Mouse (Mus musculus) heart, postnatal 36 days (tissue): ENCODE results near the gene Rtp3. TPM values are rescaled to one million over a fixed set of nuclear protein-coding genes. Genes with fewer than 3 reads are reported as not detected.
A peak's percentile ranks its signal among the peaks of the same experiment; 100 is the strongest.

ENCODE experiments used
- DNase-seq, 2 experiments: peaks; one replicate each; pipeline ENCODE4 v3.0.0; 2021 to 2022
- intact Hi-C: fragments of 180-260 bp; cut with DNase I; formaldehyde crosslinking; loops from one replicate; pipeline ENCODE4 v1.15.1; 2025
- total RNA-seq, 2 experiments: library from RNA; stranded (reverse); gene quantifications; 2 replicates each; pipeline ENCODE4 v1.2.3; 2021

Gene Rtp3
- total RNA-seq, 2 experiments from 2014 or later, result 2.3 to 4.3 TPM

DNA sequence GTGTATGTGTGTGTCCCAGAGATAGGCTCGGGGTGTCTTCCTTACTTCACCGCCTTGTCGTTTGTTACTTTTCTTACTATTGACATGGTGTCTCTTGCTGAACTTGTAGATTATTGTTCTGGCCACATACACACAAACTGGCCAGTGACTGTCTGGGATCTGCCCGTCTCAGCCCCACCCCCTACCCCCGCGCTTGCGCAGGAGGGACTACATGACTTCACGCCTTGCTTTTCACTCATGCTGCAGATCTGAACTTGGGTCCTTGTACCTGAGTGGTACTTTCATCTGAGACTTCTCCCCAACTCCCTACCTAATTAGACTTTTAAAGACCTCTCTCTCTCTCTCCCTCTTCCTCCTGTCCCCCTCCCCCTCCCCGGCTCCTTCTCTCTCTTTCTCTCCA, 6.3 kb downstream of the Rtp3 start:
- intact Hi-C loops, result no loop called here
- DNase-seq, result no peak

DNA sequence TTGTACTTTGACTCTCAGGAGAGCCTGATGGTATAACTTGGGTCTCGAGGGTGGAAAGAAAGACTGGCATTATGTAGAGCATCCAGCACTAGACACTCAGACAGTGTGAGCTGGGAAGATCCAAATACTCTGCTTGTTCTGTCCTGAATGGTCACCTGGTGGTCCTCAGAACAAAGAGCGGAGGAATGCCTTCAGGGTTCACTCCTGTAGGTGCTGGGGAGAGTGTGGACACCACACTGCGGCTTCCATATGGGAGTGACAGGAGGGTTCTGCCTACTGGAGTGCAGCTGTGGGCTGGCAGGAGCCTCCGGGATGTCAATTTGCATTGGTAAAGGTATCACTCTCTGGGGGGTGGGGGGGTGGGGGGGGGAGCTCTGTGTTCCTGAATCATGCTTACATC, 8.0 kb downstream of the Rtp3 start:
- intact Hi-C loops, result no loop called here
- DNase-seq, result no peak

DNA sequence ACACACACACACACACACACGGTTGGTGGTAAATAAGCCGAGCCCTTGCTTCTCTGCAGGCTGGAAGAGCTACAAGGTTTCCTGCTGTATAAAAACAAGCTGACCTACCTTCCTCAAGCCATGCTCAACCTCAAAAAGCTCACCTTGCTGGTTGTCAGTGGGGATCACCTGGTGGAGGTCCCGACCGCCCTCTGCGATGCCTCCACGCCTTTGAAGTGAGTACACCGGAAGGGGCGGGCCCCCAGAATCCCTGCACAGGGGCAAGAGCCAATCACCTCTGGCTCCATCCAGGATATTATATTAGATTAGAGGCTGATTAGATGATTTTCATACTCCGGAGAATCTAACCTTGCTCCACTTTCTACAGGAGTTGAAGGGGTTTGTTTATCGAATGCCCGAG, 11.0 kb downstream of the Rtp3 start:
- intact Hi-C loops, result no loop called here
- no peak for DNase-seq

DNA sequence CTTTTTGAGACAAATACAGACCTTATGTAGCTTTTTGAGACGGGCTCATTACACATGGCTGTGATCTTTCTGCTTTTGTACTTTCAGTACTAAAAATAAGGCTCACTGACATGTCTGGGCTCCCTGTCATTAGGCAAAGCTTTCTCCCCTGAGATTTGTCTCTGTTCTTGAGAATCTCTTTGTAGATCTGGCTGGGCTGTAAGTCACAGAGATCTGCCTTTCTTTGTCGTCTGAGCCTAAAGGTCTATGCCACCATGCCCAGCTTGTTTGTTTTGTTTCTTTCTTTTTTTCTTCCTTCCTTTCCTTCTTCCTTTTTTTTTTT, 24.5 kb downstream of the Rtp3 start:
- intact Hi-C loops, result no loop called here
- no peak for DNase-seq

GRCm38 (mm10) chr9:110965062-110965909, 25.1 kb downstream of the Rtp3 start:
- intact Hi-C loops, result no loop called here

DNA sequence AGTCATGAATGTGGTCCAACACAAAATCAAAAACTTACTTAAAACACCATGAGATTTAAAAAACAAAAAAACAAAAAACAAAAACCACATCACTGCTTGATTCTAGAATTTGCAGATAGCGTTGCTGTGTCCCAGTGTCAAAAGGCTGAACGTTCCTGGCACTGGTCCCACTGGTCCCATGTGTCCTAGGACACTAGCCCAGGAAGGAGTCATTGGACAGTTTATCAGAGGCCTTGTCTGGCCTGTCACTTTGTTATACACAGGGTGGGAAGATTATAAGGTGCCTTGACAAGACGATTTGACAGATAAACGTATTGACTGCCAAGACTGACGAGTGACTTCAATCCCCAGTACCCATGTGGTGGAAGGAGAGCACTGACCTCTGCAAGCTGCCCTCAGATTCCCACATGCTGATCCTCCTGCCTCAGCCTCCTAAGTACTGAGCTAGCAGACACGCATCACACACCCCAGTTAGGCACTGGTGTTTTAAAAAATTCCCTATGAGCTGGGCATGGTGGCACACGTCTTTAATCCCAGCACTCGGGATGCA, 26.7 kb downstream of the Rtp3 start:
- intact Hi-C loops, result no loop called here

More at GRCm38 (mm10) chr9:110965062-110965909, 25.1 kb downstream of the Rtp3 start:
- DNase-seq, result no peak

GRCm38 (mm10) chr9:110961386-110961785, 29.0 kb downstream of the Rtp3 start:
- intact Hi-C loops, result no loop called here
- DNase-seq, result no peak

More for the DNA sequence above, 26.7 kb downstream of the Rtp3 start:
- peak; percentile 52 to 59 for DNase-seq

DNA sequence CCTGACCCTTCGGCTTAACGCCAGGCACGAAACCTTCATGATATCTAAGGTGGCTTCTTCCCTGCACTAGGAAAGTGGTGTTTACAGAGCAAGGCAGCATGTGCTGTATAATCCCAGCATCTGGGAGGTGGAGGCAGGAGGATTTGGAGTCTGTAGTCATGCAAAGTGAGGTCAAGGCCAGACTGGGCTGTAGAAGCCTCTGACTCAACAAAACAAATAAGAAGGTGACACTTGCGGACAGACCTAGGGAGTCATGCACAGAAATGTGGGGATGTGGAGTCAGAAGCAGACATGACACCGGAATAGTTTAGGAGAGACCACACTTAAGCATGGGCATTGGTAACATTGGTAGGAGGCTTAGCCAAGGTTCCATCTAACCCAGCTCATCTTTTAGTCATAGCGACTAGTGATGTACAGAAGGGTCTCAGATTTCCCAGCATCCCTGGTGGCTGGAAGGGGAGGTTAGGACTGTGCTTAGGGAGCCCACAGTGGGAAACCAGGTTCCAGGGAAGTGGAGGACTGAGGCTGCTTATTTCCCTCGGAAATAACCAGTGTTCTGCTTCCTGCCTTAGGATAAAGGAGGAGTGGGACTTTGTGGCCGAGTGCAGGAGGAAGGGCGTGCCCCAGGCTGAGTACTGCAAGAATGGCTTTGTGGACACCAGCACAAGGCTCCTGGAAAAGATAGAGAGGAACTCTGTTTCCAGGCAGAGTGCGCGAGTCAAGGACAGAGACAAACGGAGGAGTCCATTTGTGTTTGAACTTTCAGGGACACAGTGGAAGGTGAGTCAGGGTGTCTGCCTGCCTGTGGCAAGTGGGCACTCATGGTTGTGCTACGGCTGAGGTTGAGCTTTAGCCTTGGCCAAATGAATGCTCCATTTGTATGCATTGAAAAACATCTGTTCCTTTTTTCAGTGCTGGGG, 29.9 kb downstream of the Rtp3 start:
- intact Hi-C loops, result no loop called here
- no peak for DNase-seq

DNA sequence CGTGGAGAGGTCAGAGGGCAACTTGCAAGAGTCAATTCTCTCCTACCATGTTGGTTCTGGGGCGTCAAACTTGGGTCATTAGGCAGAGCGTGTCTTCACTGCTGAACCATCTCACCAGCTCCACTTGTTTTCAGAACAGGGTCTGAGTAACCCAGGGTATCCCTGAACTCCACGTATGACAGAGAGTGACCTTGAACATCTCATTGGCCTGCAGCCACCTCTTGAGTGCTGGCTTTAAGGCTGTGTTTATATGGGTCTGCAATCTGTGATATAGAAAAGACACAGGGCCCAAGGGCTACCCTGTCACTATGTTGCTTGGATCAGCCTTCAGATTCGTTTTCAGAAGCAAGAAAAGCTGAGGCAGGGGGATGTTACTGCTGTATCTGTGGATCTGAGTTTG, 30.7 kb downstream of the Rtp3 start:
- intact Hi-C loops, result no loop called here
- no peak for DNase-seq

DNA sequence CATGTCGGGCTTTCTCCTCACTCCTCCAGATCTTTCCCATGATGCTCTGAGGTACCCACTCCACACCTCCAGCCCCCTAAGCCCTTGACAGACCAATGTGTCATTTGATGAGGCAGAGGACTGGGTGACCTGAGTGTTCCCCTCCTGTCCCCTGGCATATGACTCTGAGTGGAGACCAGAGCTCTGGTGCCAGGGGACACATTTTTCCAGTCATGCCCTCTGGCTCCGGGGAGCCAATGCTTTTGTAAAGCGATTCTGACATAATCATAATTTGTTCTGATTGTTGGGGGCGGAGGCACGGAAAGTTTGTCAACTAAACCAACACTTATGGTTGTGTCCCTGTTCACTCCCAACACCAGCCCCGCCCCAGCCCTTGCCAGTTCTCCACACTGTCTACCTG, 34.4 kb downstream of the Rtp3 start:
- peak in 1 of 2 experiments; percentile 44 for DNase-seq
- intact Hi-C loops, result loop anchor here (2.0 kb wide), 1 partner anchor 33 kb away; no protein-coding TSS in a partner anchor

DNA sequence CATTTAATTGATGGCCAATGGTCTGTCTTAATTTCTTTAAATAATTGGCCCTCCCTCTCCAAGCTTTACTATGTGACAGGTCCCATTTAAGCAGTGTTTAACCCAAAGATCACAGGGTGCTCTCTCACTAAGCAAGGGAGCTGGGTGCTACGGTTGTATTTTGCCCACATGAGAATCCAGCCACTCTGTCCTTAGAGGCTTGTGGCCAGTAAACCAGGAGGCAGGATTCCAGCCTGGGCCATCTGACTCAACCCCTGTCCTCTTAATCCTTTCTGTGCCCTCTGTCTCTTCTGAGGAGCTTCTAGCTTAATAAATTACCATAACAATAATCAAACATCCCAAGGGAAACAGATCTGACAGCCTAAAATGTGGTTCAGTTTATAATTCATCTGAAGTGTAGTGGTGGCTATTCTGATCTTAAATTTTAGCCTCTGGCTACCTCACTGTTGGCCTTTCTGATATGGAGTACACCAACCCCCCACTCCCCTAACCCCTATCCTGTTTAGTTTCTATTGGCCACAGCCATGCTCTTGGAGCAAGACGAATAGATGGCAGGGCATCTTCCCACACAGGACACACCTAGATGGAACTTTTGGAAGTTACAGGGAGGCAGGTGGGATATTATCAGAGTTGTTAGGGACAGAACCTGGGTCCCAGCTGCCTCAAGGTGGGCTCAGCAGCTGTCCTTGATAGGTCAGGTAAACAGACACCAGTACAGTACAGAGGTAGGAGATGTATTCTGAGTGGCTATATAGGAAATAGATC, 35.5 kb downstream of the Rtp3 start:
- no peak for DNase-seq
- intact Hi-C loops, result loop anchor here (2.0 to 5.0 kb wide), 2 partner anchors 32 to 173 kb away; no protein-coding TSS in a partner anchor

GRCm38 (mm10) chr9:110953550-110954461, 36.6 kb downstream of the Rtp3 start:
- intact Hi-C loops, result loop anchor here (2.0 to 5.0 kb wide), 2 partner anchors 31 to 172 kb away; no protein-coding TSS in a partner anchor
- peak; percentile 76 to 78 for DNase-seq

- DNase-seq, result peak in 1 of 2 experiments; percentile 21
- intact Hi-C loops, result loop anchor here (5.0 kb wide), 1 partner anchor 171 kb away; no protein-coding TSS in a partner anchor
Observed at GRCm38 (mm10) chr9:110952931-110953549, 37.3 kb downstream of the Rtp3 start.

GRCm38 (mm10) chr9:110952398-110952797, 38.0 kb downstream of the Rtp3 start:
- DNase-seq, result peak in 1 of 2 experiments; percentile 24
- intact Hi-C loops, result loop anchor here (5.0 kb wide), 1 partner anchor 170 kb away; no protein-coding TSS in a partner anchor

DNA sequence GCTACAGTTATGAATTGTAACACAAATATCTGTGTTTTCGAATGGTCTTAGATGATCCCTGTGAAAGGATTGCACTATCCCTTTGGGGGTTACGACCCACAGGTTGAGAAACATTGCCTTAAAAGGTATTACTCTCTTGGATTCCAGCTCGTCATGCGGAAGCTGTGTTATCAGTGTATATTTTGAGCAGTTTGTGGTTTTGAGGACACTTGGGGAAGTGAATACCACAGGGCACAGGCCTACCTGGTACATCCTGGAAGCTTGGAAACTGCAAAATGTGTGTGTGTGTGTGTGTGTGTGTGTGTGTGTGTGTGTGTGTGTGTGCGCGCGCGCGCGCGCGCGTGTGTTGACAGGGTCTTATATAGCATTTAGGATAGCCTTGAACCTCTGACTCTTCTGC, 38.5 kb downstream of the Rtp3 start:
- intact Hi-C loops, result loop anchor here (5.0 kb wide), 1 partner anchor 170 kb away; no protein-coding TSS in a partner anchor
- DNase-seq, result no peak

GRCm38 (mm10) chr9:110951397-110951796, 39.0 kb downstream of the Rtp3 start, which contains the start of gene Lrrc2:
Lrrc2 (plus strand) TSS chr9:110951545.
- intact Hi-C loops, result loop anchor here (5.0 kb wide), 1 partner anchor 169 kb away; no protein-coding TSS in a partner anchor
- no peak for DNase-seq

DNA sequence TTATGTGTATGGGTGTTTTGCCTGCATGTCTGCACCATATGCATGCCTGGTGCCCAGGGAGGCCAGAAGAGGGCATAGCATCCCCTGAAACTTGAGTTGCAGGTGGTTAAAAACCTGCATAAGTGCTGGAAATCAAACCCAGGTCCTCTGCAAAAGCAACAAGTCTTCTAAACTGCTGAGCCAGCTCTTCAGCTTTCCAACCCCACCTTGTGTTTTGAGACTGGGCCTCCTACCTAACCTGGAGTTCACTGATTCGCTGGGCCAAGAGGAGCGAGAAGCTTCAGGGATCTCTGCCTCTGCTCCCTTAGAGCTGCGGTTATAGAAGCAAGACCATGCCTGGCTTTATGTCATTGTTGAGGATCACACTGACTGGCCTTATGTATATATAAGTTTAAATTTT, 40.3 kb downstream of the Rtp3 start:
- intact Hi-C loops, result loop anchor here (5.0 kb wide), 1 partner anchor 168 kb away; no protein-coding TSS in a partner anchor
- DNase-seq, result no peak

DNA sequence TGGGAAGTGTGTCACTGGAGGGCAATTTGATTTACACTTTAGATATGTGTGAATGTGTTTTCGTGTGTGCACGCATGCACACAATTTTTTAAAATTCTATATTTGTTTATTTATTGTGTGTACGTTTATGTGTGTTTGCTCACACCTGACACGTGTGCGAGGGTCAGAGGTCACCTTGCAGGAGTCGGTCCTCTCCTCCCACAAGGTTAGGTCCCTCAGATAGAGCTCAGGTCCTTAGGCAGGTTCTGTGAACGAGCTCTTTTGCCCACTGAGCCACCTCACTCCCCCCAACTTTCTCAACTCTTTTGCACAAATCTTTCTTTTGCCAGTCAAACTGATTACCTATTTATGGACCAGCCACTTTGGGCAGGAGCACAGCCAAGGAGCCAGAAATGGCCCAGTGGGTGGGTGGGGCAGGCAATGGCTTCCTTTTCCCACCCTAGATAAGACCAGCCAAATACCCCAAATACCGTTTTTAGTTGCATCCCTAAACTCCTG, 41.5 kb downstream of the Rtp3 start:
- DNase-seq, result no peak
- intact Hi-C loops, result no loop called here
